Mouse (Mus musculus): ENCODE results near the gene Rangap1. TPM values are rescaled to one million over a fixed set of nuclear protein-coding genes. Genes with fewer than 3 reads are reported as not detected.
A peak's percentile ranks its signal among the peaks of the same experiment; 100 is the strongest.

Gene Rangap1
- polyA plus RNA-seq, 1 experiment from 2014 or later, result 143 TPM

DNA sequence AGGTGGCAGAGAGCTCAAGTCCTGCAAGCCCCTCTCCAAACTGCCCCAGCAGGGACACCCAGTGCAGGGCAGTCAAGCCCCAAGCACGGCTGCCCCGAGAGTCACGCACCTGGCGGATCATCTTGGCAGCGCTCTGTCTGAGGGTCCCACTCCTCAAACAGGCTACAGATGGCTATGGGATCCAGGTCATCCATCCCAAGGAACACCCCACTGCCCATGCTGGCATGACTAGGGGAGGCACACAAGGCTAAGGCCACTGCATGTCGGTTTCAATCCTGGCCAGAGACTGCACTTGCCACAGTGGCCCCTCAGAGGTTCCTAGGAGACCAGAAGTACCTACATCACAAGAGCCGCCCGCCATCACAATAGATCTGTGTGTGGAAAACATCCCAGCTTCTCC, 19.4 kb downstream of the Rangap1 start:
- Histone ChIP-seq H3K4me3 (replicated peaks; ENCODE audit: low read length) (no peak overlapping the region), H3K27ac (ENCODE audit: low read length) (no peak overlapping the region), H3K4me2 (ENCODE audit: low read length) (no peak overlapping the region), H3K36me3 (ENCODE audit: control insufficient read depth, insufficient read depth) (peaks cover 16% of the 10 kb centered on the region), H3K9me3 (ENCODE audit: control insufficient read depth, low read length) (no peaks in the 10 kb centered on the region), H3K9ac (replicated peaks; ENCODE audit: low read depth, low read length) (no peak overlapping the region), H3K4me1 (replicated peaks; ENCODE audit: control insufficient read depth, insufficient read depth, low read length) (peaks cover 24% of the 10 kb centered on the region), H3K27me3 (replicated peaks; ENCODE audit: control insufficient read depth, insufficient read depth, low read length) (no peaks in the 10 kb centered on the region)
- ATAC-seq, result no peak
- WGBS, result 90% methylated on average over 8 of the region's 8 CpGs

DNA sequence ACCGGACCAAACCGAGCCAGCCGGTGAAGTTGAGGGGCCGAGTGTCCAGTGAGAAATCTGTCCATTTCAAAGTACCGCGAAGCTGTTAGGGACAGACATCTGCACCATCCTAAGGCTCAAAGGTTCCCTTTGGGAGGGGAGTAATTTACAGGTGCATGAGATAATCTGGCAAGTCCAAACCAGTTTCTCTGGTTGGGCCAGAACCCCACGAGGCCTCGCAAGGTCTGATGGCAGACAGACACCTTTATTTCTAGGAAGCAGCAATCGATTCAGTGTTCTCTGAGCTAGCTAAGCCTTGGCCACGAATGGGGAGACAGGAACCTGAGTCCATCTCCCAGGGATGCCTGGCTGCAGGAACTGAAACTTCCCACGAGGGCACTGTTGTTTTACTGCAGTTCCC, 21.7 kb downstream of the Rangap1 start:
- Histone ChIP-seq H3K27ac (ENCODE audit: low read length) (no peak overlapping the region), H3K4me1 (replicated peaks; ENCODE audit: control insufficient read depth, insufficient read depth, low read length) (peaks cover 20% of the 10 kb centered on the region), H3K9me3 (ENCODE audit: control insufficient read depth, low read length) (no peaks in the 10 kb centered on the region), H3K36me3 (ENCODE audit: control insufficient read depth, insufficient read depth) (peaks cover 24% of the 10 kb centered on the region), H3K9ac (replicated peaks; ENCODE audit: low read depth, low read length) (no peak overlapping the region), H3K4me3 (replicated peaks; ENCODE audit: low read length) (no peak overlapping the region), H3K4me2 (ENCODE audit: low read length) (no peak overlapping the region), H3K27me3 (replicated peaks; ENCODE audit: control insufficient read depth, insufficient read depth, low read length) (no peaks in the 10 kb centered on the region)
- no peak for ATAC-seq
- WGBS, result 93% methylated on average over 11 of the region's 11 CpGs

DNA sequence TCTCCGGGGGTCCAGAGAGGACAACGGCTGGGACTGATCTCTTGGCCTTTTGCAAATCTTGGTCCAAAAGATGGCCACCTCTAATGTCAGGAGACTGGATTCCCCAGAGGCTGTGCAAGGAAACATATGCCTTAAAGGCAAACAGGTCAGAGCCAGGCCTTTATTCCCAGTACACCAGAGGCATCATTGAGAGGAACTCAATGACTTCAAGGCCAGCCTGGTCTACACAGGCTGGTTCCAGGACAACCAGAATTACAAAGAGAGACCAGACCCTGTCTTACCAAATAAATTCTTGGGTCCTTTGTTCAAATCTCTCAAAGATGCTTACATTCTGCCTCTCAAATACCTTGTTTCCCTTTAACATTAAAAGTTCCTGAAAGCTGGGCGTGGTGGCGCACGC, 23.0 kb downstream of the Rangap1 start:
- H3K4me3 ChIP-seq (replicated peaks; ENCODE audit: low read length), result no peak overlapping the region
- no peaks in the 10 kb centered on the region for H3K9me3 ChIP-seq (ENCODE audit: control insufficient read depth, low read length)
- H3K9ac ChIP-seq (replicated peaks; ENCODE audit: low read depth, low read length), result no peak overlapping the region
- 93% methylated on average over 5 of the region's 5 CpGs for WGBS
- H3K27ac ChIP-seq (ENCODE audit: low read length), result no peak overlapping the region
- H3K4me2 ChIP-seq (ENCODE audit: low read length), result no peak overlapping the region
- no peaks in the 10 kb centered on the region for H3K27me3 ChIP-seq (replicated peaks; ENCODE audit: control insufficient read depth, insufficient read depth, low read length)
- peaks cover 13% of the 10 kb centered on the region for H3K4me1 ChIP-seq (replicated peaks; ENCODE audit: control insufficient read depth, insufficient read depth, low read length)
- H3K36me3 ChIP-seq (ENCODE audit: control insufficient read depth, insufficient read depth), result peaks cover 24% of the 10 kb centered on the region
- ATAC-seq, result no peak

DNA sequence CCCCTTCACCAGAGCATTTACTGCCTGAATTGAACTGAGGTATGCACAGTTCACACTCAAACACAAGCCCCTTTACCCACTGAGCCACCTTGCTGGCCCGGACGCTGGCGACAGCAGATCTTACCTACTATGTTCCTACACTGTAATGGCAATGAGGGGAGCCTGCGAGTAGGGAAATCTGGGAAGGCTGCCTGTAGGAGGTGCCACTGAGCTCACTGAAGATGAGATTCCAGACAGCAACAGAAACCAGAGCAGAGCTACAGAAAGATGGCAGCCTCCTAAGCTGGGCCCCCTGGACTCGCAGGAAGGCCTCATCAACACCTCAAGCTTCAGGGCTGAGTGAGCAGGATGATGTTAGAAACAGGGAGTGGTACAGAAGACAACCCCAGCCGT, 26.2 kb downstream of the Rangap1 start:
- Histone ChIP-seq H3K27me3 (replicated peaks; ENCODE audit: control insufficient read depth, insufficient read depth, low read length) (no peaks in the 10 kb centered on the region), H3K9ac (replicated peaks; ENCODE audit: low read depth, low read length) (no peak overlapping the region), H3K36me3 (ENCODE audit: control insufficient read depth, insufficient read depth) (peaks cover 33% of the 10 kb centered on the region), H3K4me3 (replicated peaks; ENCODE audit: low read length) (no peak overlapping the region), H3K4me2 (ENCODE audit: low read length) (no peak overlapping the region), H3K4me1 (replicated peaks; ENCODE audit: control insufficient read depth, insufficient read depth, low read length) (peaks cover 7% of the 10 kb centered on the region; the same call in 1 of the 2 replicates), H3K27ac (ENCODE audit: low read length) (no peak overlapping the region), H3K9me3 (ENCODE audit: control insufficient read depth, low read length) (no peaks in the 10 kb centered on the region)
- ATAC-seq, result peak; percentile 26; the same call in 1 of the 2 replicates
- WGBS, result 92% methylated on average over 6 of the region's 6 CpGs

DNA sequence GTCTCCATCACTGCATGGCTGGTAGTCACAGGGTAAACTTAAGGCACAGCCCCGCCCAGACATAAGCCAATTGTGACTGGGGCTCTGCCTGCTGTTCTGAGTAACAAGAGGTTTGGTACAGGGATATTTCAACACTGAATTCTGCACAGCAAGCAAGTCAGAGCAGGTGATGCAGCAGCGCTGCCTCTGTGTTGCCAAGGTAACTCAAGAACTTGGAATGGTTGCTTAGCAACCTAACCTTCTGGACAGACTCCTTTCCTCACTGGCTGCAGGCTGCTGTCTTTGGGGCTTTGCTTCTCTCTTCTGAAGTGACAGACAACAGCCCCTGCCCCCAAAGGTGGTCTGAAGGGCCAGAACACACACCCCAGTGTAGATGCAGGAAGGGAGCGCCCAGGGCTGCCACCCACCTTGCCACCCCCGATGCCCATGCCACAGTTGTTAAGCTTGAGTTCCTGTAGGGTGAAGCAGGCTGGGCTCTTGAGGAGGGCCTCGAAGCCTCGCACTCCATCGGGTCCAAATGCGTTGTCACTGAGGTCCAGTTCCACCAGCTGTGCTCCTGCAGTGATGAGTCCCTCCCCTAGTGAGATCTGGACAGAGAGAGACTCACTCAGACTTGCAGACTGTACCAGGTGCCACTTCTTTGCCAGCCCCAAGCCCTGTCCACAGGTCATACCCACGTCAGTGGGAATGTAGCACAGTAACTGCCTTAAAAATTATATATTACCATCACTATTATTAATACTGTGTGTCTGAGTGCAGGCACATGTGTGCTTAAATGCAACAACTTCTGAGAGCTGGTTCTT, 26.8 kb downstream of the Rangap1 start:
- no peaks in the 10 kb centered on the region for H3K27me3 ChIP-seq (replicated peaks; ENCODE audit: control insufficient read depth, insufficient read depth, low read length)
- H3K9me3 ChIP-seq (ENCODE audit: control insufficient read depth, low read length), result no peaks in the 10 kb centered on the region
- H3K9ac ChIP-seq (replicated peaks; ENCODE audit: low read depth, low read length), result no peak overlapping the region
- 75% methylated on average over 9 of the region's 9 CpGs for WGBS
- peak; percentile 81 for ATAC-seq
- H3K4me2 ChIP-seq (ENCODE audit: low read length), result no peak overlapping the region
- H3K36me3 ChIP-seq (ENCODE audit: control insufficient read depth, insufficient read depth), result peaks cover 30% of the 10 kb centered on the region
- peak overlapping the region; percentile 79 for H3K27ac ChIP-seq (ENCODE audit: low read length)
- peaks cover 7% of the 10 kb centered on the region; the same call in 1 of the 2 replicates for H3K4me1 ChIP-seq (replicated peaks; ENCODE audit: control insufficient read depth, insufficient read depth, low read length)
- no peak overlapping the region for H3K4me3 ChIP-seq (replicated peaks; ENCODE audit: low read length)

DNA sequence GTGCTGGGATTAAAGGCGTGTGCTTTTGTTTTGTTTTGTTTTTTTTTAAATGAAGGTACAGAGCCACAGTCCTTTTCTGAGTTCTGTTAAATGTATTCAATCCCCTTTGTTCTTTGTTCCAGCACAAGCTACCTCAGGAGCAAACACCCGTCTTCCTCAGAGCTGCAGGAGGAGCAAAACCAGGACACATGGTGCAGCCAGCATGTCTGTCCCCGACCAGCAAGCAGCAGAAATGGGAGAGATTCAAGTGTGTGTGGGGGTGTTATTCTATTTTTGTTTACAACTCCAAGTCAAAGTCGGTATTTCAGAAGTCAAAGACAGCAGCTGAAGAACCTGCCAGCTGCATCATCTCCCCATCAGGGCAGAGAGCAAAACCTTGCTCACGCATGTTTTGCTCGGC, 31.6 kb downstream of the Rangap1 start:
- peaks cover 45% of the 10 kb centered on the region for H3K36me3 ChIP-seq (ENCODE audit: control insufficient read depth, insufficient read depth)
- H3K27ac ChIP-seq (ENCODE audit: low read length), result no peak overlapping the region
- WGBS, result 79% methylated on average over 6 of the region's 6 CpGs

DNA sequence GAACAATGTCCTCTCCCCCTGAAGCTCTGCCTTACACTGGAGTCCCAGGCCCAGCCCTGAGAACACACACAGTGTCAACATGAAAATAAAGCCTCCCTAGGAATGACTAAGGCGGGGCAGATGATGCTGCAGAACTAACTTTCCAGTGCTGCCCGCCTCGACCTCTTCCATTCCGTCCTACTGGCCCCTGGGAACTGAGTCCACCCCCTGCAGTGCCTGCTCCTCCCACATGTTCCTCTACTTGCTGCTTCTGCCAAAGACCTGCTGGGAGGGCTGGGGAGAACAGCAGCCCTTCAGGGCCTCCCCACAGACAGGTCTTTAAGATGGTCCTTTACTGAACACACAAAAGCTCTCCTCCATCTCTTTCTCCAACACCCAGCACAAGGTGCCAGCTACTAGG, 34.5 kb downstream of the Rangap1 start:
- Histone ChIP-seq H3K9me3 (ENCODE audit: control insufficient read depth, low read length) (no peaks in the 10 kb centered on the region), H3K9ac (replicated peaks; ENCODE audit: low read depth, low read length) (no peak overlapping the region), H3K4me1 (replicated peaks; ENCODE audit: control insufficient read depth, insufficient read depth, low read length) (no peaks in the 10 kb centered on the region), H3K4me2 (ENCODE audit: low read length) (no peak overlapping the region), H3K4me3 (replicated peaks; ENCODE audit: low read length) (no peak overlapping the region), H3K27me3 (replicated peaks; ENCODE audit: control insufficient read depth, insufficient read depth, low read length) (no peaks in the 10 kb centered on the region), H3K36me3 (ENCODE audit: control insufficient read depth, insufficient read depth) (peaks cover 46% of the 10 kb centered on the region), H3K27ac (ENCODE audit: low read length) (no peak overlapping the region)
- WGBS, result 76% methylated on average over 4 of the region's 4 CpGs
- no peak for ATAC-seq

More for the DNA sequence above, 31.6 kb downstream of the Rangap1 start:
- Histone ChIP-seq H3K4me2 (ENCODE audit: low read length) (no peak overlapping the region), H3K9me3 (ENCODE audit: control insufficient read depth, low read length) (no peaks in the 10 kb centered on the region), H3K9ac (replicated peaks; ENCODE audit: low read depth, low read length) (no peak overlapping the region), H3K27me3 (replicated peaks; ENCODE audit: control insufficient read depth, insufficient read depth, low read length) (no peaks in the 10 kb centered on the region), H3K4me1 (replicated peaks; ENCODE audit: control insufficient read depth, insufficient read depth, low read length) (peaks cover 7% of the 10 kb centered on the region; the same call in 1 of the 2 replicates), H3K4me3 (replicated peaks; ENCODE audit: low read length) (no peak overlapping the region)
- ATAC-seq, result no peak

DNA sequence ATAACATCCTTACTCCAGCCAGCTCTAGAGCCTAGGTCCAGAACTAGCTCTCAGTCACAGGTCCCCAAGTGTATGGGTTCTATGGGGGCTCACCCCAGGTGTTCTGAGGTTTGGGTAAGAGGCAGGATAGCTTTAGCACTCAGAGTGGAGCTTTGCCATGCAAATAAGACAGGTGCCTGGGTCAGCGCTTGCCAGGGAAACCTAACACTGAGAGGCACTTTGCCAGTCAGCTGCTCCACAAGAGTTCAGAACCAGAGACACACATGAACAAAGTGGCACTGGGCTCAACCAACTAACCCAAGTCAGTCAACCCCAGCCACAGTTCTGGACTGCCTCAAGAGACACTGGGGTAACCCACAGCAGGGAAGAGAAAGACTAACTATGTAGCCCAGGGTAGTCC, 35.6 kb downstream of the Rangap1 start:
- H3K36me3 ChIP-seq (ENCODE audit: control insufficient read depth, insufficient read depth), result peaks cover 55% of the 10 kb centered on the region
- WGBS, result 97% methylated on average over 1 of the region's 1 CpGs
- no peak for ATAC-seq

DNA sequence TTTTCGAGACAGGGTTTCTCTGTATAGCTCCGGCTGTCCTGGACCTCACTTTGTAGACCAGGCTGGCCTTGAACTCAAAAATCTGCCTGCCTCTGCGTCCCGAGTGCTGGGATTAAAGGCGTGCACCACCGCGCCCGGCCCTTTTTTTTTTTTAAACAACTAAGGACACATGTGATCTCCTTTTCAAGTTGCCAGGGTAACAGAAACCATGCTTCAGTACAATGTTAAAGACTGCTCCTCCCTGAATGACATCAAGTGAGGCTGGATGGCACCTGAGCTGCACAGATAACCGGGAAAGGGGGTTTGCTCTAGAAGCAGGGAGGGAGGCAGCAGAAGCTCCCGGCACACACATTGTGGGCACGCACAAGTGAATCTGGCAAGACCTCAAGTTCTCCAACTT, 36.3 kb downstream of the Rangap1 start:
- 90% methylated on average over 11 of the region's 11 CpGs for WGBS
- H3K36me3 ChIP-seq (ENCODE audit: control insufficient read depth, insufficient read depth), result peaks cover 61% of the 10 kb centered on the region
- H3K4me1 ChIP-seq (replicated peaks; ENCODE audit: control insufficient read depth, insufficient read depth, low read length), result no peaks in the 10 kb centered on the region
- ATAC-seq, result no peak
- no peak overlapping the region for H3K27ac ChIP-seq (ENCODE audit: low read length)
- no peak overlapping the region for H3K4me2 ChIP-seq (ENCODE audit: low read length)
- no peak overlapping the region for H3K4me3 ChIP-seq (replicated peaks; ENCODE audit: low read length)
- H3K27me3 ChIP-seq (replicated peaks; ENCODE audit: control insufficient read depth, insufficient read depth, low read length), result no peaks in the 10 kb centered on the region
- H3K9me3 ChIP-seq (ENCODE audit: control insufficient read depth, low read length), result no peaks in the 10 kb centered on the region
- H3K9ac ChIP-seq (replicated peaks; ENCODE audit: low read depth, low read length), result no peak overlapping the region

More for the DNA sequence above, 35.6 kb downstream of the Rangap1 start:
- Histone ChIP-seq H3K9me3 (ENCODE audit: control insufficient read depth, low read length) (no peaks in the 10 kb centered on the region), H3K4me1 (replicated peaks; ENCODE audit: control insufficient read depth, insufficient read depth, low read length) (no peaks in the 10 kb centered on the region), H3K9ac (replicated peaks; ENCODE audit: low read depth, low read length) (no peak overlapping the region), H3K4me2 (ENCODE audit: low read length) (no peak overlapping the region), H3K4me3 (replicated peaks; ENCODE audit: low read length) (no peak overlapping the region), H3K27ac (ENCODE audit: low read length) (no peak overlapping the region), H3K27me3 (replicated peaks; ENCODE audit: control insufficient read depth, insufficient read depth, low read length) (no peaks in the 10 kb centered on the region)

All from forebrain, embryonic 16.5 days (tissue).